Mouse (Mus musculus): ENCODE measurements around the gene Samm50.

Samm50 gene

GRCm38 (mm10) chr15:84241520-84241919, 49.5 kb downstream of the Samm50 start:
- no peak for DNase-seq

- DNase-seq, result peak; percentile 44
Observed at GRCm38 (mm10) chr15:84245104-84245503, 53.1 kb downstream of the Samm50 start.

- DNase-seq, result no peak
Observed at GRCm38 (mm10) chr15:84246195-84246594, 54.2 kb downstream of the Samm50 start.

GRCm38 (mm10) chr15:84247309-84247708, 55.3 kb downstream of the Samm50 start:
- no peak for DNase-seq

- DNase-seq, result peak; percentile 70
Observed at GRCm38 (mm10) chr15:84251227-84251626, 59.2 kb downstream of the Samm50 start.

GRCm38 (mm10) chr15:84252645-84253044, 60.6 kb downstream of the Samm50 start:
- no peak for DNase-seq

- DNase-seq, result peak; percentile 63
Observed at GRCm38 (mm10) chr15:84253757-84254156, 61.7 kb downstream of the Samm50 start.

GRCm38 (mm10) chr15:84254387-84254786, 62.3 kb downstream of the Samm50 start:
- DNase-seq, result no peak

GRCm38 (mm10) chr15:84256254-84256850, 64.3 kb downstream of the Samm50 start:
- no peak for DNase-seq

GRCm38 (mm10) chr15:84256864-84257263, 64.8 kb downstream of the Samm50 start:
- DNase-seq, result no peak

GRCm38 (mm10) chr15:84258602-84259355, 66.7 kb downstream of the Samm50 start:
- no peak for DNase-seq

- DNase-seq, result peak; percentile 94
Observed at GRCm38 (mm10) chr15:84260123-84260822, 68.2 kb downstream of the Samm50 start.

GRCm38 (mm10) chr15:84262630-84263029, 70.6 kb downstream of the Samm50 start:
- DNase-seq, result no peak

GRCm38 (mm10) chr15:84263573-84263972, 71.5 kb downstream of the Samm50 start:
- peak; percentile 60 for DNase-seq

- DNase-seq, result peak; percentile 73
Observed at GRCm38 (mm10) chr15:84265141-84265540, 73.1 kb downstream of the Samm50 start.

GRCm38 (mm10) chr15:84266290-84266689, 74.2 kb downstream of the Samm50 start:
- no peak for DNase-seq
